Mouse (Mus musculus) kidney, postnatal 0 days (tissue): ENCODE measurements around the gene Olfr362. TPM values are rescaled to one million over a fixed set of nuclear protein-coding genes. Genes with fewer than 3 reads are reported as not detected.
"Not testable (repeated sequence)": the region's sequence is repeated elsewhere in the genome, so short reads cannot be mapped to it uniquely, and the experiment has no call there.

Source experiments
- ATAC-seq: fragments of 200-750 bp; cut with Nextera tagmentation; replicated peaks from 2 replicates; pipeline ENCODE4 v1.8.0; 2017; ENCODE audit warnings: low read depth, moderate number of reproducible peaks, moderate TSS enrichment, moderate library complexity; ENCODE audit not compliant: low FRiP score
- DNase-seq: peaks from one replicate; pipeline ENCODE4 v3.0.0-alpha.2; 2016; ENCODE audit warnings: low spot score
- H3K27ac ChIP-seq: fragments of 300-500 bp; sonication (generic); 2 replicates; pipeline ENCODE4 v1.5.1; 2014; ENCODE audit warnings: mild to moderate bottlenecking
- H3K27me3 ChIP-seq: fragments of 300-500 bp; sonication (generic); 2 replicates; pipeline ENCODE4 v1.6.1; 2014; ENCODE audit warnings: low read length, mixed read lengths; ENCODE audit not compliant: insufficient read depth
- H3K36me3 ChIP-seq: fragments of 300-500 bp; sonication (generic); 2 replicates; pipeline ENCODE4 v1.6.1; 2014; ENCODE audit warnings: low read length, mixed read lengths; ENCODE audit not compliant: insufficient read depth
- H3K4me1 ChIP-seq: fragments of 300-500 bp; sonication (generic); replicated peaks from 2 replicates; pipeline ENCODE4 v1.6.1; 2014; ENCODE audit warnings: antibody characterized with exemption, low read length, mixed read lengths; ENCODE audit not compliant: insufficient read depth
- H3K4me2 ChIP-seq: fragments of 300-500 bp; sonication (generic); 2 replicates; pipeline ENCODE4 v1.6.1; 2014; ENCODE audit warnings: mild to moderate bottlenecking, low read length, moderate library complexity, mixed read lengths
- H3K4me3 ChIP-seq: fragments of 300-500 bp; sonication (generic); replicated peaks from 2 replicates; pipeline ENCODE4 v1.5.1; 2014; ENCODE audit warnings: low read depth, low read length
- H3K9ac ChIP-seq: fragments of 300-500 bp; sonication (generic); 2 replicates; pipeline ENCODE4 v1.6.1; 2014; ENCODE audit warnings: low read depth, low read length
- H3K9me3 ChIP-seq: fragments of 300-500 bp; sonication (generic); replicated peaks from 2 replicates; pipeline ENCODE4 v1.6.1; 2016; ENCODE audit warnings: low read length, inconsistent platforms, mixed read lengths
- CTCF ChIP-seq: IDR thresholded peaks from 2 replicates; pipeline ENCODE4 v1.5.1; 2016; ENCODE audit warnings: antibody characterized with exemption, low read depth, mild to moderate bottlenecking, moderate library complexity
- WGBS: fragments of 180-500 bp; shearing (Covaris S2); extraction: QIAGEN DNeasy Blood & Tissue Kit; methylation state at CpG from one replicate; pipeline ENCODE4 v1.1.7; 2014; 5-methylcytosine and 5-hydroxymethylcytosine counted together
- polyA plus RNA-seq: library from polyadenylated mRNA; unstranded; fragments of >200 nt; fragmentation: Nextera tagmentation; extraction: Ambion mirVana; gene quantifications from 2 replicates; pipeline ENCODE4 v1.2.1, GENCODE M21; 2015

Gene Olfr362
- not detected in 2 replicates for polyA plus RNA-seq

DNA sequence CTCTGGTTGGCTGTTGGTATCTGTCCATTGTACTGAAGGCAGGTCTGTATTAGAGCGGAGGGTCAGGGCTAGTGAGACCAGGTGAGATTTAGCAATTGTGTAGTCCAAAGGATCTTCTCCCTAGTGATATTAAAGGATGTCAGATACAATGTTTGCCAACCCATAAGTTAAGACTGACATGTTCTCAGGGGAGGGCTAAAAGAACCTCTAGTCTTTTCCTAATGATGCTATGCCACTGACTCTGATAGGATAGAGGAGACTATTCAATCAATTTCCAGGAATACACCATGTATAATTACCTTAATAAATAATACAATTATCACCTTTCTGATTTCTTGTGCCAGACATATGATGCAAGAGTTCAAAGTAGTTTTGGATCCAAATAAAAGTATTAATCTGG is at the start of gene Olfr362:
Gene Olfr362 (minus strand): TSS at position 101 of the 400 bp plus-strand sequence.
- WGBS: 88% methylated on average over 1 of the region's 1 CpGs
- no peak for DNase-seq

DNA sequence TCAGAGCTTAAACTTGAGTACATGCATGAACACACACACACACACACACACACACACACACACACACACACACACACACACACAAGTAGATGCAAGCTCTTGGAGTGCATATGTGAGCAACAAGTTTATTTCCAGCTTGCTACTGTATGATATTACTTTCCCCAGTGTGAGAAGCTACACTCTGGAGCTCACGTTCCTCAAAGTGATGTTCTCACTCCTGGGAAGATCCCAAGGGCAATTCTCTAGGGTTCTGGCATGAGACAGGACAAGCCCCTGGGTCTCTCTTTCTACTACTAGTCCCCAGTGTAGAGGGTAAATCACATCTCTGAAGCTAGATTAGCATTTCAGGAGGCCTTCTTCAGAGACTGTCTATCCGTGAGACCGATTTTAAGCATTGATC is 21.3 kb upstream of the Olfr362 start, which contains the start of gene Olfr364-ps1:
Gene Olfr364-ps1 (plus strand): TSS at position 301 of the 400 bp plus-strand sequence.
- no peak for TF ChIP-seq CTCF
- no peak within 1 kb of the TSS for H3K27ac ChIP-seq
- no peaks in the 10 kb centered on the region for H3K36me3 ChIP-seq
- DNase-seq: no peak
- H3K4me1 ChIP-seq: no peaks in the 10 kb centered on the region
- H3K4me2 ChIP-seq: no peak within 1 kb of the TSS
- no peaks in the 10 kb centered on the region for H3K9me3 ChIP-seq
- no peaks in the 10 kb centered on the region for H3K27me3 ChIP-seq
- ATAC-seq: no peak
- H3K4me3 ChIP-seq: no peak within 1 kb of the TSS
- 87% methylated on average over 3 of the region's 3 CpGs for WGBS
- H3K9ac ChIP-seq: no peak within 1 kb of the TSS

More for the DNA sequence above, at the start of gene Olfr362:
- no peak for ATAC-seq
- H3K9ac ChIP-seq: no peak within 1 kb of the TSS
- TF ChIP-seq CTCF: no peak
- no peaks in the 10 kb centered on the region for H3K9me3 ChIP-seq
- H3K27me3 ChIP-seq: no peaks in the 10 kb centered on the region
- no peaks in the 10 kb centered on the region for H3K36me3 ChIP-seq
- H3K4me3 ChIP-seq: no peak within 1 kb of the TSS
- H3K27ac ChIP-seq: no peak within 1 kb of the TSS
- no peaks in the 10 kb centered on the region for H3K4me1 ChIP-seq
- H3K4me2 ChIP-seq: no peak within 1 kb of the TSS

- DNase-seq, H3K4me1 ChIP-seq, ATAC-seq, H3K36me3 ChIP-seq, H3K9me3 ChIP-seq, H3K27ac ChIP-seq, H3K4me3 ChIP-seq, H3K9ac ChIP-seq, H3K27me3 ChIP-seq, H3K4me2 ChIP-seq: not testable (repeated sequence)
- 50% methylated on average over 1 of the region's 1 CpGs for WGBS
Observed at GRCm38 (mm10) chr2:37089190-37089589, 28.5 kb downstream of the Olfr362 start, which contains the start of gene Olfr361. Olfr361 (minus strand) TSS chr2:37089290.

DNA sequence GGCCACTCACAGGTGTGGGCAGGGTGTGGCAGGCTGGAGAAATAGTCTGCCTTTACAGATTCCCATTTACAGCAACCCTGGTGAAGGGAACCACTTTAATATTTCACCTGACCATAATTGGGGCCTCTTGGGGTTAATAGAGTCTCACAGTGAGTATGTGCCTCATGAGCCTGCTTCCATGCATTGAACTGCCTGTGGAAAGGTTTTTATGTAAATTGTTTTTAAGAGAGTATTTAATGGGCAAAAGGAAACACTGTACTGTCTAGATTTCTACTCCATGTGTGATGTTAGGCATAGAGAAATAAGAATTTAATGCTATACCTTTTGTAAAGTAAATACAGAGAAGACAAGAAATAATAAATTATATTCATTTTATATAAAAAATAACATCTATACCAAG is 52.3 kb downstream of the Olfr362 start, which contains the start of gene Olfr360:
Gene Olfr360 (plus strand): TSS at position 301 of the 400 bp plus-strand sequence.
- Histone ChIP-seq H3K9ac (no peak within 1 kb of the TSS), H3K4me1 (no peaks in the 10 kb centered on the region), H3K4me2 (no peak within 1 kb of the TSS), H3K27me3 (no peaks in the 10 kb centered on the region), H3K27ac (no peak within 1 kb of the TSS), H3K4me3 (no peak within 1 kb of the TSS), H3K36me3 (no peaks in the 10 kb centered on the region), H3K9me3 (no peaks in the 10 kb centered on the region)
- TF ChIP-seq CTCF: no peak
- no peak for ATAC-seq
- no peak for DNase-seq

Other genes with a start within 250 kb of the Olfr362 start
- gene Olfr352, start 249.4 kb downstream of the Olfr362 start, polyA plus RNA-seq: not detected in 2 replicates
- not detected in 2 replicates for gene Olfr353, start 225.0 kb downstream of the Olfr362 start, polyA plus RNA-seq
- gene Olfr354, start 212.2 kb downstream of the Olfr362 start, polyA plus RNA-seq: not detected in 2 replicates
- gene Olfr355, start 189.0 kb downstream of the Olfr362 start, polyA plus RNA-seq: not detected in 2 replicates
- gene Olfr356, start 180.8 kb downstream of the Olfr362 start, polyA plus RNA-seq: not detected in 2 replicates
- gene Olfr357, start 124.1 kb downstream of the Olfr362 start, polyA plus RNA-seq: not detected in 2 replicates
- gene Olfr358, start 108.6 kb downstream of the Olfr362 start, polyA plus RNA-seq: not detected in 2 replicates
- gene Olfr360, start 52.2 kb downstream of the Olfr362 start, polyA plus RNA-seq: not detected in 2 replicates
- not detected in 2 replicates for gene Olfr361, start 28.6 kb downstream of the Olfr362 start, polyA plus RNA-seq
- not detected in 2 replicates for gene Olfr364-ps1, start 21.4 kb upstream of the Olfr362 start, polyA plus RNA-seq
- not detected in 2 replicates for gene Olfr365, start 70.3 kb upstream of the Olfr362 start, polyA plus RNA-seq
- not detected in 2 replicates for gene Olfr366, start 93.7 kb upstream of the Olfr362 start, polyA plus RNA-seq
- gene Olfr368, start 208.6 kb upstream of the Olfr362 start, polyA plus RNA-seq: not detected in 2 replicates
- gene Pdcl, start 241.4 kb upstream of the Olfr362 start, polyA plus RNA-seq: 50.1 and 51.0 TPM in 2 replicates